Mouse (Mus musculus): ENCODE measurements at regions not wholly inside any gene's neighbourhood (a gene's known extent, or its start where the extent isn't known, plus 50 kb on each side); places are given as distances from the start of the nearest gene placed in this dataset.

- no peaks in the 10 kb centered on the region for H3K27me3 ChIP-seq (replicated peaks; ENCODE audit: control insufficient read depth, insufficient read depth, low read length)
- H3K4me2 ChIP-seq (ENCODE audit: low read depth, low read length), result no peak overlapping the region
- no peak for ATAC-seq
- H3K9me3 ChIP-seq (ENCODE audit: control insufficient read depth, low read length), result no peaks in the 10 kb centered on the region
- H3K4me3 ChIP-seq (ENCODE audit: low read length), result no peak overlapping the region
- H3K9ac ChIP-seq (ENCODE audit: low read depth, low read length), result no peak overlapping the region
- WGBS, result 62% methylated on average over 4 of the region's 4 CpGs
- 0 out of 2 replicates have a peak, but pooled peaks cover 4% of the 10 kb centered on the region for H3K4me1 ChIP-seq (ENCODE audit: control insufficient read depth, insufficient read depth, low read length)
- no peaks in the 10 kb centered on the region for H3K36me3 ChIP-seq (ENCODE audit: control insufficient read depth, insufficient read depth, low read length)
- H3K27ac ChIP-seq (ENCODE audit: low read length), result no peak overlapping the region
Measured at GRCm38 (mm10) chr2:133341352-133341751, 210.6 kb upstream of the Bmp2 start.

GRCm38 (mm10) chr2:133345964-133346788 is 205.8 kb upstream of the Bmp2 start:
- Histone ChIP-seq H3K4me1 (ENCODE audit: control insufficient read depth, insufficient read depth, low read length) (peaks cover 6% of the 10 kb centered on the region; the same call in 1 of the 2 replicates), H3K4me3 (ENCODE audit: low read length) (no peak overlapping the region), H3K36me3 (ENCODE audit: control insufficient read depth, insufficient read depth, low read length) (no peaks in the 10 kb centered on the region), H3K9ac (ENCODE audit: low read depth, low read length) (no peak overlapping the region), H3K4me2 (ENCODE audit: low read depth, low read length) (no peak overlapping the region), H3K27ac (ENCODE audit: low read length) (peak overlapping the region; percentile 39; the same call in 1 of the 2 replicates), H3K9me3 (ENCODE audit: control insufficient read depth, low read length) (no peaks in the 10 kb centered on the region), H3K27me3 (replicated peaks; ENCODE audit: control insufficient read depth, insufficient read depth, low read length) (no peaks in the 10 kb centered on the region)
- ATAC-seq, result peak; percentile 71
- WGBS, result 37% methylated on average over 12 of the region's 12 CpGs

GRCm38 (mm10) chr2:133346789-133347424 is 205.1 kb upstream of the Bmp2 start:
- no peak for ATAC-seq
- WGBS, result 24% methylated on average over 4 of the region's 4 CpGs

GRCm38 (mm10) chr2:133351306-133351705 is 200.7 kb upstream of the Bmp2 start:
- Histone ChIP-seq H3K4me1 (ENCODE audit: control insufficient read depth, insufficient read depth, low read length) (peaks cover 2% of the 10 kb centered on the region; the same call in 1 of the 2 replicates), H3K9ac (ENCODE audit: low read depth, low read length) (no peak overlapping the region), H3K27me3 (replicated peaks; ENCODE audit: control insufficient read depth, insufficient read depth, low read length) (no peaks in the 10 kb centered on the region), H3K4me2 (ENCODE audit: low read depth, low read length) (no peak overlapping the region), H3K27ac (ENCODE audit: low read length) (no peak overlapping the region), H3K36me3 (ENCODE audit: control insufficient read depth, insufficient read depth, low read length) (no peaks in the 10 kb centered on the region), H3K4me3 (ENCODE audit: low read length) (no peak overlapping the region), H3K9me3 (ENCODE audit: control insufficient read depth, low read length) (no peaks in the 10 kb centered on the region)
- no peak for ATAC-seq
- 73% methylated on average over 3 of the region's 3 CpGs for WGBS

More at GRCm38 (mm10) chr2:133346789-133347424, 205.1 kb upstream of the Bmp2 start:
- Histone ChIP-seq H3K9ac (ENCODE audit: low read depth, low read length) (no peak overlapping the region), H3K36me3 (ENCODE audit: control insufficient read depth, insufficient read depth, low read length) (no peaks in the 10 kb centered on the region), H3K27ac (ENCODE audit: low read length) (no peak overlapping the region), H3K4me1 (ENCODE audit: control insufficient read depth, insufficient read depth, low read length) (peaks cover 6% of the 10 kb centered on the region; the same call in 1 of the 2 replicates), H3K4me3 (ENCODE audit: low read length) (no peak overlapping the region), H3K9me3 (ENCODE audit: control insufficient read depth, low read length) (no peaks in the 10 kb centered on the region), H3K4me2 (ENCODE audit: low read depth, low read length) (no peak overlapping the region), H3K27me3 (replicated peaks; ENCODE audit: control insufficient read depth, insufficient read depth, low read length) (no peaks in the 10 kb centered on the region)

- no peaks in the 10 kb centered on the region for H3K36me3 ChIP-seq (ENCODE audit: control insufficient read depth, insufficient read depth, low read length)
- no peak for ATAC-seq
- 67% methylated on average over 3 of the region's 3 CpGs for WGBS
- H3K4me1 ChIP-seq (ENCODE audit: control insufficient read depth, insufficient read depth, low read length), result no peaks in the 10 kb centered on the region
- H3K27me3 ChIP-seq (replicated peaks; ENCODE audit: control insufficient read depth, insufficient read depth, low read length), result no peaks in the 10 kb centered on the region
- H3K4me3 ChIP-seq (ENCODE audit: low read length), result no peak overlapping the region
- H3K9me3 ChIP-seq (ENCODE audit: control insufficient read depth, low read length), result no peaks in the 10 kb centered on the region
- H3K27ac ChIP-seq (ENCODE audit: low read length), result no peak overlapping the region
- H3K4me2 ChIP-seq (ENCODE audit: low read depth, low read length), result no peak overlapping the region
- H3K9ac ChIP-seq (ENCODE audit: low read depth, low read length), result no peak overlapping the region
Measured at GRCm38 (mm10) chr2:133352800-133353199, 199.2 kb upstream of the Bmp2 start.

- Histone ChIP-seq H3K27ac (ENCODE audit: low read length) (no peak overlapping the region), H3K9ac (ENCODE audit: low read depth, low read length) (no peak overlapping the region), H3K4me3 (ENCODE audit: low read length) (no peak overlapping the region), H3K27me3 (replicated peaks; ENCODE audit: control insufficient read depth, insufficient read depth, low read length) (no peaks in the 10 kb centered on the region), H3K4me2 (ENCODE audit: low read depth, low read length) (no peak overlapping the region), H3K9me3 (ENCODE audit: control insufficient read depth, low read length) (no peaks in the 10 kb centered on the region), H3K36me3 (ENCODE audit: control insufficient read depth, insufficient read depth, low read length) (no peaks in the 10 kb centered on the region), H3K4me1 (ENCODE audit: control insufficient read depth, insufficient read depth, low read length) (no peaks in the 10 kb centered on the region)
- ATAC-seq, result 0 out of 2 replicates have a peak, but pooled peaks have one; percentile 11
- 42% methylated on average over 4 of the region's 4 CpGs for whole genome bisulfite sequencing
Measured at GRCm38 (mm10) chr2:133362693-133363443, 189.1 kb upstream of the Bmp2 start.

GRCm38 (mm10) chr2:133371490-133372215 is 180.3 kb upstream of the Bmp2 start:
- no peaks in the 10 kb centered on the region for H3K36me3 ChIP-seq (ENCODE audit: control insufficient read depth, insufficient read depth, low read length)
- H3K9ac ChIP-seq (ENCODE audit: low read depth, low read length), result no peak overlapping the region
- no peak for ATAC-seq
- WGBS, result 77% methylated on average over 12 of the region's 12 CpGs
- H3K9me3 ChIP-seq (ENCODE audit: control insufficient read depth, low read length), result no peaks in the 10 kb centered on the region
- H3K4me2 ChIP-seq (ENCODE audit: low read depth, low read length), result no peak overlapping the region
- H3K27me3 ChIP-seq (replicated peaks; ENCODE audit: control insufficient read depth, insufficient read depth, low read length), result no peaks in the 10 kb centered on the region
- H3K4me1 ChIP-seq (ENCODE audit: control insufficient read depth, insufficient read depth, low read length), result 0 out of 2 replicates have a peak, but pooled peaks cover 3% of the 10 kb centered on the region
- no peak overlapping the region for H3K27ac ChIP-seq (ENCODE audit: low read length)
- H3K4me3 ChIP-seq (ENCODE audit: low read length), result no peak overlapping the region

GRCm38 (mm10) chr2:133373543-133373942 is 178.4 kb upstream of the Bmp2 start:
- 37% methylated on average over 4 of the region's 4 CpGs for WGBS
- H3K9ac ChIP-seq (ENCODE audit: low read depth, low read length), result no peak overlapping the region
- no peaks in the 10 kb centered on the region for H3K36me3 ChIP-seq (ENCODE audit: control insufficient read depth, insufficient read depth, low read length)
- H3K4me1 ChIP-seq (ENCODE audit: control insufficient read depth, insufficient read depth, low read length), result 0 out of 2 replicates have a peak, but pooled peaks cover 3% of the 10 kb centered on the region
- H3K27ac ChIP-seq (ENCODE audit: low read length), result no peak overlapping the region
- H3K4me3 ChIP-seq (ENCODE audit: low read length), result no peak overlapping the region
- no peaks in the 10 kb centered on the region for H3K27me3 ChIP-seq (replicated peaks; ENCODE audit: control insufficient read depth, insufficient read depth, low read length)
- no peak for ATAC-seq
- H3K4me2 ChIP-seq (ENCODE audit: low read depth, low read length), result no peak overlapping the region
- H3K9me3 ChIP-seq (ENCODE audit: control insufficient read depth, low read length), result no peaks in the 10 kb centered on the region

Data from intestine, embryonic 16.5 days (tissue).